Mouse (Mus musculus) regulatory T cell (primary cell): ENCODE measurements around the gene Tdgf1.

Source experiments
- in situ Hi-C: fragments of 300-600 bp; cut with MboI, MseI; formaldehyde crosslinking; loops from one replicate; pipeline ENCODE4 v1.15.1; 2025; ENCODE audit warnings: high pct_unique_total_duplicates

Tdgf1 gene

DNA sequence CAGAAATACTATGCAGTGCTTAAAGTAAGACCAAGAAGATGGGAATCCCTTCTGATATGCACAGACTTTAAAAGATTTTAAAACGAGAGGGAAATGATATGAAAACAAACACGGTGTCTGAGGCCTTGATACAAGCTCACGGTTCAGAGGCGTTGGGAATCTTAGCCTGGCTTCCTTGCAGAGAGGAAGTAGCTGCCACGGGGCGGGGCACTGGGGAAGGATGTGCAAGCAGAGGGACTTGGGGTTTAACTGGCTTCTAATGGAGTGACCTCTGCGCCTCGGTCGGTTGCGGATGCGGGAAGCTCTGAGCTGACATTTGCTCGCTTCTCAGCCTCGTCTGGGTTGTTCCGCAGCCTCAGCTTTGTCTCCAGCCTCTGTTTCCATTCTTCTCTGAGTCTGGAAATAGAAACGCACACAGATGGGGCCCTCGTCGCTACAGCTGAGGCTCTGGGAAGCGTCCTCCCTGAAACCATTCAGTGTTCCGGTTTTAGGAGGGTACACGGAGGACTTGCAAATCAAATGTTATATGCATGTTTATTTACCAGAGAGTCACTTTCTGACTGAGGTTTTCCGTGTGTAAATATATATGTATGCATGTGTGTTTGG lies 31.2 kb downstream of the Tdgf1 start:
- in situ Hi-C loops, result no loop called here

DNA sequence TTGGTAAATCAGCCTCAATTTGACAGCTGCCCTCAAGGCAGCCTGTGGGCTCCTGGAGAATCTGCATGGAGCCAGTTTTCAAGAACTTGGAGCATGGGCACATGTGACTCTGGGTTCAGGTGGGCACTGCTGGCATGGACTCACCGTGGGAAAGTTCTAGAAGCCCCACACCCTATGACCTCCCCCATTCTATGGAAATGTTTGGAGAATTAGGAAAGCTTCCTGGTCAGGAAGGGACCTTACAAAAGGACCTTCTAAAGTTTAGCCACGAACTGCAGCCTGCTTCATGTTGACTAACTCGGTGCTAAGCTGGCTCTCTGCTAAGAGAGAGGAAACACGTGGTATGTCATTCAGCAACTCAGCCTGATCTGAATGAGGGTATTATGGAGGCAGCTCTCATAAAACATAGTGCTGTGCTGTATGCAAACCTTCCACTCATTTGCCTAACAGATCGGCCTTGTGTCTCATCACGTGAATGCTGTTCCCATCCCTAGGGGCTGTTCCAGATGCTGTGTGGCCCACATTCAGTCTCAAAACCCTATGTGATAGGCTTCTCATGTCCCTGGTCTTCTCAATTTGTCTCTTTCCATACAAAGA lies 36.5 kb downstream of the Tdgf1 start:
- in situ Hi-C loops, result no loop called here

DNA sequence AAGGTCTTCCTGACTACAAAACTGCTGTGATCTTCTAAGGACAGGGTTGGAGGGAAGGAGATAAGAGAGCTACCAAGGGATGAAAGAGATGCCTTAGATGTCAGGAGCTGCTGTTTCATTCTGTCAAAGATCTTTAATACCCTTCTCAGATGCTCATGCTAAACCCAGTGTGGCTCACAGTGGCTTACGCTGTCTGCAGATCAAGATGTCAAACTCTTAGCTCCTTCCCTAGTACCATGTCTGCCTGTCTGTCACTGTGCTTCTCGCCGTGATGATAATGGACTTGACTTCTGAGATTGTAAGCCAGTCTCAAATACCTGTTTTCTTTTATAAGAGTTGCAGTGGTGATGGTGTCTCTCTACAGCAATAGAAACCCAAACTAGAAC lies 37.3 kb downstream of the Tdgf1 start:
- in situ Hi-C loops, result no loop called here

DNA sequence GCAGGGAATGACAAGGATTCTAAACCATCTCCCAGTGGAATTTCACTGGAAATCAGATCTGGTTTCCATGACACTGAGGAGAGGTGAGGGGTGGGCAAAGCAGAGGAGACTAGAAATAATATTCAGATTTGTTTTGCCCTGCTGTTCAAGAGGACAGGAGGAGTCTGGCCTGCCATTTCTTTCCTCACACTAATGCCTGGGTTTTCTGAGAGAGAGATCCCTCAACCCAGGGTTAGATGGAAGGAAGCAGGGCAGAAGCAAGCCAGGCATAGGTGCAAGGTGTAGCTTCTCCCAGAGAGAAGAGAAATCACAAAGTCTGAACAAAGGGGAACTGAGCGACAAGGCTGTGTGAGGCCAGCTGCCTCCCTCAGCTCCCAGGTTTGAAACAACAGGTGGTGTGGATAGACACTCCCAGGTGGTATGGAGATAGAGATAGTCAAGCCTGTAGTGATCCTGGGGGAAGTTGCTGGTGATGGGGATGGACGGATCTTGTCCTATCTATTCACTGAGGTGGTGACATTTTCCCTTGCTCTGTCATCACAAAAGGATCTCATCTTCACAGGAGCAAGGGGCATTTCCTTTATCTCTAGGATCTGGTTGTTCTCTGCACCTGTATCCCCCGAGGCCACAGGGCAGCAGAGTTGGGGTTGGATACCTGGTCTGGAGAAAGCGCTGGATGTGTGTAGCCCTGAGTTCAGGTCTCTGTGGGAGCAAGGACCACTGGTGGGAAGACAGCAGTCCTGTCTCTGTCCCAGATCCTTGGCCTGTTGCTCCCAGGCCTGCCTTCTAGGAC lies 37.9 kb downstream of the Tdgf1 start:
- in situ Hi-C loops, result no loop called here

DNA sequence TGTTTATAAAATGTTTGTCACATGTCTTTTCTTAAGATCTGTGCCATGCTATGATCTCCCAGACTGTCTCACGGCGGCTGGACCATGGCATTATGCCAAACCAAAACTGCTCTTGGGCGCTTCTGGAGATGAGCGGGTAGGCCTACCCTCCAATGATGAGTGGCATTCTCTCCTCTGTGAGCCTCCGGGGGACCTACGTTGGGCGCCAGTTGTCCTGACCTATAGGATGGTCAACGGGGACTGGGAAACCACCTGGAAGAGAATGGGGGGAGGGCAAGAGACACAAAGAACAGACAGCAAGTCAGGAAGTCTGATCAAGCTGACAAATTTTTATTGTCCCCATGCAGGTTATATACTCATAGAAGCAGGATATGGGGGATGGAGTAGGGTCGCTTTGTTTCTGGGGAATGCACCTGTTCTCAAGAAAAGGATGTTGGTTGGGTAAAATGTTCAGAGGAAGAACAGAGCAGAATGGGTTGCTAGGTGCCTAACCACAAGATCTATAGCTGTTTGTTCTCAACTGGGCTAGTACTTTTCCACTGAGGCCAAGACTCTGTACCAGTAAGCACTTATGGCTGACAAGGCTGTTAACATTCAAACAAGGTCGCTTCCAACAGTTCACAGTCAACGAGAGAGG lies 38.6 kb downstream of the Tdgf1 start:
- in situ Hi-C loops, result no loop called here

DNA sequence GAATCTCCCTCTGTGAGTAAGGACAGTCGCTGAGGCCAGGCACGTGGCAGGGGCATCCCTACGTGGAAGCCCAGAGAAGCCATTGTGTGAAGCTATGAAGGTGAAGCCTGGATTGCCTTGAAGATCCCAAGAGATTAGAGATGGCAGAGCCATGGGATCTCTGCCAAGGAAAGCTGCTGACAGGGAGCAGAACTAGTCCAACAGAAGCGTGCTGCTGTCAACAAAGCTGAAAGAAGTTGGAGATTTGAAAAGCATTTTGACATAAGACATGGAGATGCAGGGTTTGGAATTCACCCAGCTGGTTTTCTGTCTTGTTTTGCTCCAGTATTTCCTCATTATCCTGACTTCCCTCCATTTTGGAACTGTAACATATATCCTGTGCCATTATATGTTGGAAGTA lies 43.7 kb downstream of the Tdgf1 start:
- in situ Hi-C loops, result no loop called here

DNA sequence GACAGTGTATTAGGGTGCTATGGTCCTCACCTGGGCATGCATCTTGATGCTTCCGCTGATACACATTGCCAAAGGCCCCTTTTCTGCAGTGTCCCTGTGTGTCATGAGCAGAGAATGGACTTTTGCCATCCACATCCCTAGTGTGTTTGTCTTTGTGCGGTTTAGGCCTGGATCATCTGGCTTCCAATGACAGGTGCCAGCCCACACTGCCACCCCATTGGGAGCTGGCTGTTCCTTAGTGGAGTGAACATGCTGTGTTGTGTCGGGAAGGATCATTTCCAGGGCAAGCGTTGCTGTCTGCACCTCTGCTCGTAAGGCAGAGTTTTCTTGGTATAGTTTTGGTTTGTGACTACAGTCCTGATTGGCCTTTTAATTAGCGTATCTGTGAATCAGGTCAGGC lies 44.8 kb downstream of the Tdgf1 start:
- in situ Hi-C loops, result no loop called here

DNA sequence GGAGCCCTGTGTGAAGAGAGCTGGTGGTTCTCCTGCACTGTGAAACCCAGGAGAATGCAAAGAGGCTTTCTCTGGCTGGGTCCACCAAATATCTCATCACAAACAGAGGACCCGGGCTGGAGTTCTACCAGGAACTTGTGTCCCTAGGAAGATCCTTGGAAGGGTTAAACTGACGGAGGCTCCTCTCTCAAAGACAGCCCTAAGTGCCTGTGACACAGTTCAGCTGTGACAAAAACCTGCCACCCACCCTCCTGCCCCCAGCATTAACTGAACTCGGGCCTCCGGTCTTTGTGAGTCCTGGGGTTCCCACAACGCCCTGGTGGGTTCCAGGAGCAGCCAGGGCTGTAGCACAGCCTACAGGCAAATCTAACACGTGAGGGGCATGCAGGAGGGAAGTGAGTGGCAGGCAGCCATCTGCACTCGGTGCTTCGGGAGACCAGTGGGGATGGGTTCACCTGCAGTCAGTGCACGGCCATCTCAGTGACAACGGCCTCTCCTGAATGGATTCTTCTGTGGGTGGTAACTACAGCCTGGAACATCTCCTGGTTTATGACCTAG lies 46.4 kb downstream of the Tdgf1 start:
- in situ Hi-C loops, result no loop called here

DNA sequence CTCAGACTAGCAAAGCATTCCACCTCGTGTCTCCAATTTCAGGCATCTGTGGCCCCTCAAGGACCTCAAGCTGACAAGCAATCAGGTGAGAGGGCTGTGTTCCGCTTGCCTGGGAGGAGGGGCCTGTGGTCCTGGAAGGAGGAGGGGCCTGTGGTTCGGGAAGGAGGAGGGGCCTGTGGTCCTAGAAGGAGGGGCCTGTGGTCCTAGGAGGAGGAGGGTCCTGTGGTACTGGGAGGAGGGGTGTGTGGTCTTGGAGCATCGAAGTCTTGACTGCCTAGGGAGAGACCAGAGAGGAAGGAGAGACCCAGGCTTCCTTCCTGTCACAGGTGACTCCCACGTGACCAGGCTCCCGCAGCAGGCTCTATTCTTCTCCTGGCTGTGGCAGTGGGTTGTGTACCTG lies 49.4 kb downstream of the Tdgf1 start:
- in situ Hi-C loops, result no loop called here

DNA sequence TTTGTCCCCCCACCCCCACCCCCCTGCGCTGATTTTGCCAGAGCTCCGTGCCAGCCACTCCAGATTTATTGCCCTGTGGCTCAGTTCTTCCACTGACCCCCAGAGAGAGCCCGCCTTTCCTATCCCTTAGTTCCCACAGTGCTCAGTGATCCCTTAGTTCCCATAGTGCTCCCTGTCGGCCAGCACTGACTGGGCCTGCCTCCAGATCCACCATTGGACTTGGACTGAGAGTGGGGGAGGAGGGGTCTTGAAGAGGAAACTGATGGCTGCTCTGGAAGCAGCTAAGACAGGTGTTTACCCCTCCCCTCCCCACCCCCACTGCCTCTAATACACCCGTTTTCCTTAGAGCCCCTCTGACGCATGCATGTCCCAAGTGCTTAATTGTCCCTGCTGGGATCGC lies 50.0 kb downstream of the Tdgf1 start:
- in situ Hi-C loops, result no loop called here

DNA sequence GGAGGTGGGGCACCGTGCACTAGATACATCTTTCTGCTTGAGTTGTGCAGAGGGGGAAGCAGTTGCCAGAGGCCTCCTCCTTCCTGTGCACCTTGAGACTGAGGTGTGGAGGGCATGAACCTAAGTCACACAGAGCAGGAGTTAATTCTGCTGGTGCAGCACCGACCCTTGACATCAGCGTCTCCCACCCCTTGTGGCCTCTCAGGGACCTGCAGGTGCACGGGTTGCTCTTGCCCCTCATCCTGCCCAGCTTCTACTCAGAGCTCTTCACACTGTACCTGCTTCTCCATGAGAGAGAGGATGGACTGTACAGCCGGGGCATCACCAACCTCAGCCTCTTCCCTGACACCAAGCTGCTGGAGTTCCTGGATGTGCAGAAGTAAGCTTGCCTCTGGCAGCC lies 50.5 kb downstream of the Tdgf1 start:
- in situ Hi-C loops, result no loop called here

DNA sequence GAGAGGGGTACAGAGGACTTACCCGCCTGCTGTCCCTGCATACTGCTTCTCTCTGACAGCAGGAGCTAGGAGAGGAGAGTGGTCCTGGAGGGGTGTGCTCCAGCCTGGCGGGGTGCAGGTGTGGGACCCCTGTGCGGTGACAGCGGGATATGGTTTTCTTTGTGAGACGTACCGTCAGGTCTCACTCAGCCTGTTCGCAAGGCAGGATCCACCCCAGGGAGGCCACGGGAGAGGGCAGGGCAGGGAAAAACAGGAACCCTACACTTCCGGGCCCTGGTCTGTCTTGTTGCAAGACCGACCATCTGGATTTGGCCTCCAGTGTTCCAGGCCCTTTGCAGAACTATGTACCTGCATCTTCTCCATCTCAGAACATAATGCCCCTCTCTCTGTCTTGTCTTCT lies 52.5 kb downstream of the Tdgf1 start:
- in situ Hi-C loops, result no loop called here

DNA sequence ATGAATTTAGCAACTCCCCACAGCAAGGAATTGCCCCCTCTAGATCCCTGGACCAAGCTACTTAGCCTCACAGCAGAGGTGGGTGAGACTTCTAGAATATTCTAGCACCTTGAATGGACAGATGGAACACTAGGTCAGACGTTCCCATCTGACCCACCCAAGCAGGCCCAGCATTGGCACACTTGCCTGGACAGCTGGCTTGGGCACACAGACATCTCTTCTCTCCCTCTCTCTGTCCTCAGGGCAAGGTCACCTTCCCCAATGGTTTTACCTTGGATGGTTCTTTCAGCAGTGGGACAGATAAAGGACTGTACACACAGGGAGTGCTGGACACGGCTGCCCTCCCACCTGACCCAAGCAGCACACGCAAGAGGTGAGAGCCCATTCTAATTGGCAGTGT lies 53.4 kb downstream of the Tdgf1 start:
- in situ Hi-C loops, result no loop called here

DNA sequence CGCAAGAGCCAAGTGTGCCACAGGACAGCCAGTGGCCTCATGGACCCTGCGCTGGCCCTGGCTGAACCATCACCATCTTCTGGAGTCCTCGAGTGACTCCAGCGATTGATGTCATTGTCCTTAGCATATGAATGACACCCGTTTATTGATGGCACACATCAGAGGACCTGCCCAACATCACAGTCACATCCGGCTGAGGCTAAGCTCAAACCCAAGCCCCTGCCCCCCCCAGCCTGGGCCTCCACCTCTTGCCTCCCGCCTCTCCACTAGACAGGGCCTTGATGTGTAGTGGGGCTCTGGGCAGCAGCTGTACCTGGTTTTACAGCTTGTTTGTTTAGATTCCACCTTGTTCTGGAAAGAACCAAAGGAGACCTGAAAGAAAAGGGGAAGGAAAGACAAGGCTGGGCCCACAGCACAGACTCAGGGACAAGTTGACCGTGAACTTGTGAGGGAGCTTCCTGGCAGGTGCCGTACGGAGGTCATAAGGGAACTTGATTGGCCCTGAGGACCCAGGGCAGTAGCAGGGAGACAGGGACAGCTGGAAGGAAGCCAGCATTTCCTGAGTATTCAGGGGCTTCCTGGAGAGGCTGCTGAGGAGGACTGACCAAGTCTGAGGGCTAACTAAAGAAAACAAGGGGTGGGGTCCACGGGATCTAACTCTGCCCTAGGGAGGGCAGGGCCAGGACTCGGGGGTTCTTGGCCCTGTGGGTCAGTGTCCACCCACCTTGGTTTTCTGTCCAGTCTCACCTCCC lies 54.7 kb downstream of the Tdgf1 start:
- in situ Hi-C loops, result no loop called here

DNA sequence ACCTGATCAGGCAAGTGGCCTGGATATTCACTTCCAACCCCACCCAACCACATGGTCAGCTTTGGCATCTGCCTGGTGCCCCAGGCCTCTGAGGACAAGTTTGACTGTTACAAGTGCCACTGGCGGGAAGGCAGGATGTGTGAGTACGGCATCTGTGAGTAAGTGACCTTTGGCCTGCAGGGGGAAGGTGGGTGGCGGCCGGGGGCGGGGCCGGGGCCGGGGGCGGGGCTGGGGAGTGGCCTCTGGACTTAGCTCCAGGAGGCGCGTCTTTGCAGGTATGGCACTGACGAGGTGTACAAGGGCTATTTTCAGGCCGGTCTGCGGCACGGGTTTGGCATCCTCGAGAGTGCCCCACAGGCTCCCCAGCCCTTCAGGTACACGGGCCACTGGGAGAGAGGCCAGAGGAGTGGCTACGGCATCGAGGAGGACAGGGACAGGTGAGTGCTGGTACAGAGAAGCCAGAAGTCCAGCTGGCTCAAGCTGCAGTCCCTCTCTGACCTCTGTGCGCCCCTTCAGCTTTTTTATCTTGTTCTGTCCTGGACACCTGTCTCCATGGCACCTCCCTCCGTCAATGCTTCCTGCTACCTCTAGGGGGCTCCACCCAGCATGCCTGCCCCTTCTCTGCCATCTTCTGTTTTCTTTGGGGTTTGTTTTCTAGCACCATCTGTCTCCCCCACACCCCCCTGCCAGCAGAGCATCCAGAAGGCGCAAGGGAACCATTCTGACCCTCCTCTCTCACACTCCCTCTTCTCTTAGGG lies 55.8 kb downstream of the Tdgf1 start:
- in situ Hi-C loops, result no loop called here
